Mouse (Mus musculus) heart, adult 2 months (tissue): Measurements from ENCODE around the gene Rlim.

Source experiments
- CTCF ChIP-seq: fragments of 200-600 bp; IDR thresholded peaks from 2 replicates; pipeline ENCODE4 v1.8.1; 2022; ENCODE audit warnings: antibody characterized with exemption, mild to moderate bottlenecking, moderate library complexity
- EP300 ChIP-seq: fragments of 200-500 bp; IDR thresholded peaks from 2 replicates; pipeline ENCODE4 v1.6.1; 2011; ENCODE audit warnings: low read depth, low read length, control low read depth; ENCODE audit not compliant: insufficient read depth

DNA sequence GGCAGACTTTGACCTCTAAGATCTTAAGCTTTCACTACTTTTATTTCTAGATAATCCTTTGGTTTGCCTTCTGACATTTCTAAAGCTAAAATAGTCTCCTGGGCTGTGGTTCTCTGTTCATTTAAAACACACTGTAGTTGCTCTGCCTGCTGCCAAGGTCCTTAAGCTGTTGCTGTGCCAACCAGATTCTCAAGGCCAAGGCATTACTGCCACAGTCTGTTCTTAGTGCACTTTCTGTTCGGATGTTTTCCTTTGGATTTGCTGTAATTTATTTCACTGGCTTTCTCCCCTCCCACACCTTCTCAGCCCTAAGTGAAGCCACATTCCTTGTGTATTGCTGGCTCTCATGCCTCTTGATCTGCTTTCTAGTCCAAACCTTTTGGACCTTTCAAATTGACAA is 36.1 kb upstream of the Rlim start:
- no peak for TF ChIP-seq EP300
- TF ChIP-seq CTCF, result no peak
